Mouse (Mus musculus): ENCODE results near the gene Zfp428.

DNA sequence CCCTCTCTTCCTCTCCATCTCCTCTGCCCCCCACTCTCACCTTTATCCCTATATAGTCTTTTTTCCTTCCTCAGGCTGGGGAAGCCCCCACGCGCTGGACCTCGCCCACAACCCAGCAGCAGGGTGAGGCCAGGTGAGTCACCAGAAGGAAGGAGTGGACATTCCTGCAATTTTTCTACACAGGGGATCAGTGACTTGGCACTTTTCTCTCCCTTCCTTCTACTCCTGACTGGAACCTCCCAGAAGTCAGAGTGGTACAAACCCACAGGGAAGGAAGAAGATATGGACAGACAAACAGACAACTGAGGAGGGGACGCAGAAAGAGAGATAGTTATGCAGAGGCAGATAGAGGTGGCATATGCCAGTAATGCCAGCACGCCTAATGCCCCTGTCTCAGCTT is 47.4 kb upstream of the Zfp428 start:
- TF ChIP-seq POLR2A (IDR thresholded peaks at IDR 0.05; ENCODE audit: extremely low read depth, insufficient read depth, low read length) (no peak), CTCF (IDR thresholded peaks at IDR 0.05; ENCODE audit: extremely low read depth, insufficient read depth, low read length) (no peak)

Data from cortical plate, adult 2 months (tissue).